Mouse (Mus musculus) kidney, postnatal 10 days (tissue): ENCODE data around the gene Styx.

Experiments used
- DNase-seq: peaks from one replicate; pipeline ENCODE4 v3.0.0; 2021; ENCODE audit warnings: mixed read lengths

Gene Styx

GRCm38 (mm10) chr14:45350931-45351859 lies at the start of gene Styx:
Styx (plus strand) TSS chr14:45351093.
- DNase-seq, result peak; percentile 98

GRCm38 (mm10) chr14:45303939-45304338 lies 47.0 kb upstream of the Styx start:
- no peak for DNase-seq

- DNase-seq, result no peak
These were observed 46.5 kb upstream of the Styx start for GRCm38 (mm10) chr14:45304389-45304788.

- DNase-seq, result no peak
These were observed 45.0 kb upstream of the Styx start for GRCm38 (mm10) chr14:45305852-45306251.

- DNase-seq, result no peak
These were observed 43.1 kb upstream of the Styx start for GRCm38 (mm10) chr14:45307630-45308328.

- peak; percentile 55 for DNase-seq
These were observed 41.2 kb upstream of the Styx start for GRCm38 (mm10) chr14:45309646-45310045.

GRCm38 (mm10) chr14:45310101-45310500 lies 40.8 kb upstream of the Styx start:
- no peak for DNase-seq

GRCm38 (mm10) chr14:45316927-45317326 lies 34.0 kb upstream of the Styx start:
- no peak for DNase-seq

GRCm38 (mm10) chr14:45317921-45318411 lies 32.9 kb upstream of the Styx start:
- DNase-seq, result no peak

GRCm38 (mm10) chr14:45318426-45319236 lies 32.3 kb upstream of the Styx start, which contains the start of gene Ero1l:
Ero1l (minus strand) TSS chr14:45318771.
- peak; percentile 90 for DNase-seq

GRCm38 (mm10) chr14:45319237-45319610 lies 31.7 kb upstream of the Styx start:
- DNase-seq, result no peak

- DNase-seq, result no peak
These were observed 30.8 kb upstream of the Styx start for GRCm38 (mm10) chr14:45320111-45320510.

GRCm38 (mm10) chr14:45321067-45321466 lies 29.8 kb upstream of the Styx start:
- no peak for DNase-seq

- no peak for DNase-seq
These were observed 29.3 kb upstream of the Styx start for GRCm38 (mm10) chr14:45321622-45322021.

GRCm38 (mm10) chr14:45322450-45322849 lies 28.4 kb upstream of the Styx start:
- DNase-seq, result no peak

GRCm38 (mm10) chr14:45323320-45323719 lies 27.6 kb upstream of the Styx start:
- DNase-seq, result no peak

GRCm38 (mm10) chr14:45325471-45325870 lies 25.4 kb upstream of the Styx start:
- no peak for DNase-seq

- no peak for DNase-seq
These were observed 22.7 kb upstream of the Styx start for GRCm38 (mm10) chr14:45328072-45328713.

- DNase-seq, result no peak
These were observed 21.8 kb upstream of the Styx start for GRCm38 (mm10) chr14:45329018-45329588.

GRCm38 (mm10) chr14:45329589-45330181 lies 21.2 kb upstream of the Styx start, which contains the start of gene Psmc6:
Psmc6 (plus strand) TSS chr14:45329788.
- peak; percentile 95 for DNase-seq
